Mouse (Mus musculus): ENCODE measurements around the gene Ribc1.

GRCm38 (mm10) chrX:152015752-152016150 is 344 bp downstream of the Ribc1 start:
- TF ChIP-seq CTCF (IDR thresholded peaks at IDR 0.05; ENCODE audit: extremely low read depth, insufficient read depth, low read length), result no peak
- TF ChIP-seq POLR2A (IDR thresholded peaks at IDR 0.05; ENCODE audit: extremely low read depth, insufficient read depth, low read length), result no peak

Data from cortical plate, adult 2 months (tissue).